Mouse (Mus musculus): Measurements from ENCODE around the gene Fam166b.

DNA sequence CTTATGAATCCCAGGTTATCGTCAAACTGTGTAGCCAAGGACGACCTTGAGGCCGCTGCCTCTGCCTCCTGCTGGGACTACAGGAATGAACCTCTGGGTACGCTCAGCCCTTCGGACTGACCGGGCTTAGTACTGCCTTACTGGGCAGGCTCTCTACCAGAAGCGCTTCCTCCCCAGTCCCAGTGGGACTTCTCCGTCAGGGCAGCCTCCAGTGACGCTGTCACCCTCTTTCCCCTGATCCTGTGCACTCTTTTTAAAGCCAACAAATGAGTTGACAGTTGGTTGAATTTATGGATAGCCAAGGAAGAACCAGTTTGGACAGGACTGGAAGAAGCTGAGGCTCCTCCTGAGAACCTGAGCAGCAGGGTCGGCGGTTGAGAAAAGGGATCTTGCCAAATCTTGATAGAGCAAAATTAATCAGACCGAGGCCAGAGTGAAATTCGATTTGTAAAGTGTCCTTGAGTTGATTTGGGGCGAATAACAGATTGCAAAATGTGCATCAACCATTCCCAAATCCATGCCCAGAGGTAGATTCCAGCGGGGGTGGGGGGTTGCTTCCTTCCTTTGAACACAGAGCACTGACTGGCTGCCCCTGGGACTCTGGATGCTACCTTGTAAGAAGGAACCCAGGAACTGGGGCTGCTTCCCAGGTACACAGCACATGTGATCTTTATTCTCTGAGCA is 9.8 kb downstream of the Fam166b start:
- no peak for TF ChIP-seq CTCF (IDR thresholded peaks at IDR 0.05; ENCODE audit: extremely low read depth, insufficient read depth, insufficient read length, insufficient replicate concordance)
- no peak for TF ChIP-seq POLR2A (IDR thresholded peaks at IDR 0.05; ENCODE audit: low read depth, low read length)

All from spleen, adult 2 months (tissue).